Mouse (Mus musculus): ENCODE data around the gene Mrpl46.

- TF ChIP-seq CTCF (IDR thresholded peaks at IDR 0.05; ENCODE audit: low read depth), result peak; percentile 28
- TF ChIP-seq EP300 (IDR thresholded peaks at IDR 0.05; ENCODE audit: low read depth), result no peak
Measured at GRCm38 (mm10) chr7:78826682-78827385, 43.5 kb upstream of the Mrpl46 start.
